Mouse (Mus musculus) olfactory bulb, adult 2 months (tissue): ENCODE results near the gene Fignl1. TPM values are rescaled to one million over a fixed set of nuclear protein-coding genes. Genes with fewer than 3 reads are reported as not detected.

Experiments used
- H3K27ac ChIP-seq: fragments of 200-500 bp; 2 replicates; pipeline ENCODE4 v1.5.1; 2012; ENCODE audit warnings: low read depth, low read length; ENCODE audit not compliant: insufficient read depth
- H3K4me1 ChIP-seq: fragments of 200-500 bp; 2 replicates; pipeline ENCODE4 v1.6.1; 2012; ENCODE audit warnings: low read length; ENCODE audit not compliant: control insufficient read depth, insufficient read depth
- H3K4me3 ChIP-seq: fragments of 200-500 bp; 2 replicates; pipeline ENCODE4 v1.5.1; 2012; ENCODE audit warnings: mild to moderate bottlenecking, low read depth, low read length, moderate library complexity; ENCODE audit not compliant: insufficient read depth
- CTCF ChIP-seq: fragments of 200-500 bp; IDR thresholded peaks from 2 replicates; pipeline ENCODE4 v1.5.1; 2012; ENCODE audit warnings: low read depth, mild to moderate bottlenecking, low read length, moderate library complexity; ENCODE audit not compliant: insufficient read depth
- POLR2A ChIP-seq: fragments of 200-500 bp; IDR thresholded peaks from 2 replicates; pipeline ENCODE4 v1.6.1; 2012; ENCODE audit warnings: mild to moderate bottlenecking, low read depth, low read length, moderate library complexity; ENCODE audit not compliant: insufficient read depth
- WGBS: fragments of 180-500 bp; shearing (Covaris S2); methylation state at CpG from one replicate; pipeline ENCODE4 v1.1.7; 2018; 5-methylcytosine and 5-hydroxymethylcytosine counted together
- polyA plus RNA-seq: library from polyadenylated mRNA; stranded (reverse); fragments of >200 nt; gene quantifications from 2 replicates; pipeline ENCODE4 v1.2.4, GENCODE M21; 2012; ENCODE audit warnings: low replicate concordance; ENCODE audit not compliant: missing spikeins, insufficient read depth, insufficient read length

The Fignl1 gene
- polyA plus RNA-seq, 1 experiment: not detected

- TF ChIP-seq POLR2A (no peak), CTCF (no peak)
- no peak overlapping the region for H3K4me3 ChIP-seq
- WGBS: 87% methylated on average over 7 of the region's 7 CpGs
- no peaks in the 10 kb centered on the region for H3K4me1 ChIP-seq
- no peak overlapping the region for H3K27ac ChIP-seq
These were observed 32.0 kb downstream of the Fignl1 start for GRCm38 (mm10) chr11:11776822-11777174.

GRCm38 (mm10) chr11:11776071-11776821 lies 32.5 kb downstream of the Fignl1 start:
- Histone ChIP-seq H3K27ac (no peak overlapping the region), H3K4me1 (no peaks in the 10 kb centered on the region), H3K4me3 (no peak overlapping the region)
- WGBS: 75% methylated on average over 4 of the region's 4 CpGs
- TF ChIP-seq CTCF (no peak), POLR2A (no peak)

GRCm38 (mm10) chr11:11774893-11775292 lies 33.9 kb downstream of the Fignl1 start:
- WGBS: 90% methylated on average over 5 of the region's 5 CpGs
- Histone ChIP-seq H3K27ac (no peak overlapping the region), H3K4me3 (no peak overlapping the region), H3K4me1 (no peaks in the 10 kb centered on the region)
- no peak for TF ChIP-seq CTCF
- TF ChIP-seq POLR2A: no peak

- TF ChIP-seq CTCF (no peak), POLR2A (no peak)
- Histone ChIP-seq H3K4me1 (no peaks in the 10 kb centered on the region), H3K27ac (no peak overlapping the region), H3K4me3 (no peak overlapping the region)
- 94% methylated on average over 4 of the region's 4 CpGs for WGBS
These were observed 34.4 kb downstream of the Fignl1 start for GRCm38 (mm10) chr11:11774384-11774783.

GRCm38 (mm10) chr11:11772196-11772595 lies 36.6 kb downstream of the Fignl1 start:
- TF ChIP-seq CTCF (no peak), POLR2A (no peak)
- H3K4me3 ChIP-seq: no peak overlapping the region
- no peaks in the 10 kb centered on the region for H3K4me1 ChIP-seq
- 93% methylated on average over 4 of the region's 4 CpGs for WGBS
- H3K27ac ChIP-seq: no peak overlapping the region

- 95% methylated on average over 3 of the region's 3 CpGs for WGBS
- Histone ChIP-seq H3K4me3 (no peak overlapping the region), H3K27ac (no peak overlapping the region), H3K4me1 (no peaks in the 10 kb centered on the region)
- TF ChIP-seq POLR2A: no peak
- TF ChIP-seq CTCF: no peak
These were observed 38.1 kb downstream of the Fignl1 start for GRCm38 (mm10) chr11:11770691-11771090.

- H3K27ac ChIP-seq: no peak overlapping the region
- WGBS: 95% methylated on average over 20 of the region's 20 CpGs
- TF ChIP-seq CTCF: no peak
- no peak for TF ChIP-seq POLR2A
These were observed 39.5 kb downstream of the Fignl1 start for GRCm38 (mm10) chr11:11769281-11769680.

GRCm38 (mm10) chr11:11768057-11768456 lies 40.7 kb downstream of the Fignl1 start:
- Histone ChIP-seq H3K4me1 (no peaks in the 10 kb centered on the region), H3K4me3 (no peak overlapping the region), H3K27ac (no peak overlapping the region)
- 96% methylated on average over 2 of the region's 2 CpGs for WGBS
- TF ChIP-seq CTCF (no peak), POLR2A (no peak)

More at GRCm38 (mm10) chr11:11769281-11769680, 39.5 kb downstream of the Fignl1 start:
- Histone ChIP-seq H3K4me3 (no peak overlapping the region), H3K4me1 (no peaks in the 10 kb centered on the region)

- H3K4me3 ChIP-seq: no peak overlapping the region
- no peaks in the 10 kb centered on the region for H3K4me1 ChIP-seq
- no peak overlapping the region for H3K27ac ChIP-seq
- no peak for TF ChIP-seq POLR2A
- TF ChIP-seq CTCF: no peak
These were observed 42.0 kb downstream of the Fignl1 start for GRCm38 (mm10) chr11:11766736-11767135.
